Mouse (Mus musculus): ENCODE results near the gene Nppa. TPM values are rescaled to one million over a fixed set of nuclear protein-coding genes. Genes with fewer than 3 reads are reported as not detected.

Nppa gene
- total RNA-seq (2014; rRNA removed): not detected in 2 replicates
- not detected in 2 replicates for polyA plus RNA-seq (2012; rRNA removed)

DNA sequence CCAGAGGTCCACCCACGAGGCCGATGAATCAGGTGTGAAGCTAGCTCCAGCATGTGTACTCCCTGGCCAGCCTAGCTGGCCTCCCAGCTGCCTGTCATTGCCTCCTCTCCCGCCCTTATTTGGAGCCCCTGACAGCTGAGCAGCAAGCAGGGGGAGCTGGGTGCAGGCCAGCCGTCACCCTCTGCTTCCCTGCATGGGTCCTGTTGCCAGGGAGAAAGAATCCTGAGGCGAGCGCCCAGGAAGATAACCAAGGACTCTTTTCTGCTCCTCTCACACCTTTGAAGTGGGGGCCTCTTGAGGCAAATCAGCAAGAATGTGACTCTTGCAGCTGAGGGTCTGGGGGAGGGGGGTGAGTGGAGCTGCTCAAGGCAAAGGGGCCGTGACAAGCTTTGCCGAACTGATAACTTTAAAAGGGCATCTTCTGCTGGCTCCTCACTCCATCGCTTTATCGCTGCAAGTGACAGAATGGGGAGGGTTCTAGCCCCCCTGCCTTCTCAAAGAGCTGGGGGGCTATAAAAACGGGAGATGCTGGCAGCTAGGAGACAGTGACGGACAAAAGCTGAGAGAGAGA is at the start of gene Nppa:
Nppa (plus strand) TSS at position 521 of the 571 bp plus-strand sequence.
- no peak within 1 kb of the TSS for H3K9ac ChIP-seq (ENCODE audit: low read depth, low read length)
- 44% methylated on average over 12 of the region's 12 CpGs for WGBS
- no peaks in the 10 kb centered on the region for H3K79me2 ChIP-seq (ENCODE audit: control insufficient read depth, insufficient read depth, low read length)
- no peak within 1 kb of the TSS for H3K4me3 ChIP-seq (ENCODE audit: insufficient read depth, low read depth, low read length)
- DNase-seq (ENCODE audit: extremely low read depth, low read depth, low spot score): no peak
- no peaks in the 10 kb centered on the region for H3K36me3 ChIP-seq (ENCODE audit: control insufficient read depth, insufficient read depth, low read length)
- H3K27ac ChIP-seq (replicated peaks; ENCODE audit: insufficient read depth, low read depth, low read length): no peak within 1 kb of the TSS
- TF ChIP-seq CTCF (IDR thresholded peaks at IDR 0.05; ENCODE audit: low read depth, low read length): no peak
- no peak for TF ChIP-seq POLR2A (IDR thresholded peaks at IDR 0.05; ENCODE audit: extremely low read depth, insufficient read depth, low read length)
- no peaks in the 10 kb centered on the region for H3K27me3 ChIP-seq (ENCODE audit: control insufficient read depth, insufficient read depth, low read length)
- H3K4me1 ChIP-seq (ENCODE audit: control insufficient read depth, insufficient read depth, low read length): no peaks in the 10 kb centered on the region

DNA sequence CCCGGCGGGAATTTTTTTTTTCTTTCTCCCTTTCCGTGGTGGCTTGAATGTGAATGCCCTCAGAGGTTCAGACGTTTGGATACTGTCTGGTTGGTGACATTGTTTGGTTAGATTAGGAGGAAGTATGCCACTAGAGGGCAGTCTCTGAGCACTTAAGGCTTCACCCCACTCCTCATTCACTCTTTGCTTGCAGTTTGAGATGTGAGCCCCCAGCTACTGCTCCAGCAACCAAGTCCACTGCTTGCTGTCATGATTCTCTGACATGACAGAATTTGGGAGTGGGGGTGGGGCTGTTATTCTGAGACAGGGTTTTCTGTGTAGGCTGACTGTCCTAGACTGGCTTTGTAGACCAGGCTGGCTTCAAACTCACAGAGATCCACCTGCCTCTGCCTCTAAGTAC is 46.9 kb upstream of the Nppa start:
- DNase-seq (ENCODE audit: extremely low read depth, low read depth, low spot score): peak; percentile 32
- WGBS: 6% methylated on average over 4 of the region's 4 CpGs
- Histone ChIP-seq H3K4me1 (ENCODE audit: control insufficient read depth, insufficient read depth, low read length) (no peaks in the 10 kb centered on the region), H3K27me3 (ENCODE audit: control insufficient read depth, insufficient read depth, low read length) (no peaks in the 10 kb centered on the region), H3K79me2 (ENCODE audit: control insufficient read depth, insufficient read depth, low read length) (no peaks in the 10 kb centered on the region), H3K9ac (ENCODE audit: low read depth, low read length) (no peak overlapping the region), H3K4me3 (ENCODE audit: insufficient read depth, low read depth, low read length) (no peak overlapping the region), H3K36me3 (ENCODE audit: control insufficient read depth, insufficient read depth, low read length) (no peaks in the 10 kb centered on the region; the same call in 1 of the 2 replicates), H3K27ac (replicated peaks; ENCODE audit: insufficient read depth, low read depth, low read length) (no peak overlapping the region)
- no peak for TF ChIP-seq POLR2A (IDR thresholded peaks at IDR 0.05; ENCODE audit: extremely low read depth, insufficient read depth, low read length)
- peak; percentile 30 for TF ChIP-seq CTCF (IDR thresholded peaks at IDR 0.05; ENCODE audit: low read depth, low read length)

DNA sequence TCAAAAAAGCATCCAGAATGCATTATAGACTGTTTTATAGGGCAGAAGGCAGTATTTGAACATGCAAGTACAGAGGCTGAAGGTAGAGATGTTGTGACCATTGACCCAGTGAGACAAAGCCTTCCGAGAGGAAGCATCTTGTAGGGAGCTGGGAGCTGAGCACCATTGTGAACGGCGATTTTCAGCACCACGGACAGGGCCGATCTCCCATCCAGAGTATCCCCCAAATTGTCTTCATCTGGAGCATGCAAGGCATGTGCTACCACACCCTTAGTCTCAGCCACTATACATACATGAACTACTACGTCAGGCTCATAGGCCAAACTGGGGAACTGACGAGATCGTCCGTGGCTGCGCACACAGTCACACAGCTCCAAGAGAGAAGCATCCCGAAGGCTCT is 43.4 kb upstream of the Nppa start:
- 43% methylated on average over 11 of the region's 11 CpGs for WGBS
- Histone ChIP-seq H3K4me3 (ENCODE audit: insufficient read depth, low read depth, low read length) (no peak overlapping the region), H3K9ac (ENCODE audit: low read depth, low read length) (no peak overlapping the region), H3K4me1 (ENCODE audit: control insufficient read depth, insufficient read depth, low read length) (no peaks in the 10 kb centered on the region), H3K27me3 (ENCODE audit: control insufficient read depth, insufficient read depth, low read length) (no peaks in the 10 kb centered on the region), H3K36me3 (ENCODE audit: control insufficient read depth, insufficient read depth, low read length) (no peaks in the 10 kb centered on the region), H3K79me2 (ENCODE audit: control insufficient read depth, insufficient read depth, low read length) (no peaks in the 10 kb centered on the region), H3K27ac (replicated peaks; ENCODE audit: insufficient read depth, low read depth, low read length) (no peak overlapping the region)
- TF ChIP-seq CTCF (IDR thresholded peaks at IDR 0.05; ENCODE audit: low read depth, low read length) (no peak), POLR2A (IDR thresholded peaks at IDR 0.05; ENCODE audit: extremely low read depth, insufficient read depth, low read length) (no peak)
- no peak for DNase-seq (ENCODE audit: extremely low read depth, low read depth, low spot score)

DNA sequence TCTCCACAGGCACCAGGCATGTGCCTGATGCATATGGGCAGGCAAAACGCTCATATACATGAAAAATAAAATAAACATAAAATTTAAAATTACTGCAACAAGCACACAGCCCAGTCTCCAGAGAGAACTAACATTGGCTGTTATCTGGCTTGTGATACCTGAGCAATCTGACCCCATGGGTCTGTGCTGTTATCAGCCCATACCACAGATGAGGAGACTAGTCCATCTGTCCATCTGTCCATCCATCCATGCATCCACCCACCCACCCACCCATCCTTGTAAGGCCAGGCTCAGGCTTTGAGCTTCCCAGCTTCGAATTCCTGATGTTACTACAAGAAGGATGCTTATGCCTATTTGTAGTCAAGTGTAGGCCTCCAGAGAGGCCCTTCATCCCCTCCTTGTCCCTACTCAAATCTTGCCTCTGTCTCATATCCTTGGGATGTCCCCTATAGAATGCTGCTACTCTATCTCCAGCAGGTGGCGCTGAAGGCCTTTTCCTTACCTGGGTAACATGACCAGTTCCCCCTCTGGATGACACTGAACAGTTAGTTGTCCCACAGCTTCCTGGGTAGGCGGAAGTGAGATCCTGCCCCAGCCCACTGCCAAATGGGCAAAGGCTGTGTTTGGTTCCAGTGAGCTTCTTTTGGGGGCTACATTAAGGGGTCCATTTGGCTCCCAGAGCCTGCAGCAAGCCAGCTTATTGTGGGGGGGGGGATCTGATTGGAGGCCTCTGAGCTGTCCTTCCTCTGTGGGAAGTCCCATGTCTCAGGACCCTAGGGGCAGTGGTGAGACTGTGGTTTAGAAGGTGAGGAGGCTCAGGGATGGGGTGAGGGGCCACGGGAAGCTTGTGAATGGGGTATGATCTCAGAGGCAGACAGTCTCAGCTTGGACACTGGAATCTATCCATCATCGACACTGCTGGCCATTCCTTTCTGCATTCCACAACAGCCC is 40.4 kb upstream of the Nppa start:
- H3K27me3 ChIP-seq (ENCODE audit: control insufficient read depth, insufficient read depth, low read length): no peaks in the 10 kb centered on the region
- H3K36me3 ChIP-seq (ENCODE audit: control insufficient read depth, insufficient read depth, low read length): no peaks in the 10 kb centered on the region
- TF ChIP-seq CTCF (IDR thresholded peaks at IDR 0.05; ENCODE audit: low read depth, low read length) (peak; percentile 58), POLR2A (IDR thresholded peaks at IDR 0.05; ENCODE audit: extremely low read depth, insufficient read depth, low read length) (no peak)
- peak; percentile 33 for DNase-seq (ENCODE audit: extremely low read depth, low read depth, low spot score)
- 38% methylated on average over 6 of the region's 6 CpGs for WGBS
- H3K9ac ChIP-seq (ENCODE audit: low read depth, low read length): no peak overlapping the region
- no peaks in the 10 kb centered on the region for H3K4me1 ChIP-seq (ENCODE audit: control insufficient read depth, insufficient read depth, low read length)
- H3K27ac ChIP-seq (replicated peaks; ENCODE audit: insufficient read depth, low read depth, low read length): no peak overlapping the region
- H3K79me2 ChIP-seq (ENCODE audit: control insufficient read depth, insufficient read depth, low read length): no peaks in the 10 kb centered on the region
- H3K4me3 ChIP-seq (ENCODE audit: insufficient read depth, low read depth, low read length): no peak overlapping the region

DNA sequence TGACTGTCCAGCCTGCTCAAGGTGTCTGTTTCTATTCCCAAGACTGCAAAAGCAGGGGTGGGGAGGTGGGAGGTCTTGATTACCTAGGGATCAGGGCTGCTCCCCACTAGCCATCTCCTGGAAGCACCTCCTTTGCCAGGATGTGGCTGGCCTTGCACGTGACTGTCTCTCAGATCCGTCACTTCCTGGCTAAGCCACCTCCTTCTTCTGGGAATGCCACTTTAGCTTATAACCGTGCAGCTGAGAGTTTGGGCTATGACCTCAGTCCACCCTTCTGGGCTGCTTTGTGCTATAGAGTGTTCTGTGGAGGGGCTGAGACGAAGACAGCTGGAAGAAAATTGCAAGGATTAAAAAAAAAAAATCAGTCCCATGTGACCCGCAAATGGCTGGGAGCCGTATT is 37.7 kb upstream of the Nppa start:
- TF ChIP-seq CTCF (IDR thresholded peaks at IDR 0.05; ENCODE audit: low read depth, low read length): no peak
- TF ChIP-seq POLR2A (IDR thresholded peaks at IDR 0.05; ENCODE audit: extremely low read depth, insufficient read depth, low read length): no peak
- no peak for DNase-seq (ENCODE audit: extremely low read depth, low read depth, low spot score)
- H3K79me2 ChIP-seq (ENCODE audit: control insufficient read depth, insufficient read depth, low read length): no peaks in the 10 kb centered on the region
- no peaks in the 10 kb centered on the region for H3K27me3 ChIP-seq (ENCODE audit: control insufficient read depth, insufficient read depth, low read length)
- no peaks in the 10 kb centered on the region for H3K4me1 ChIP-seq (ENCODE audit: control insufficient read depth, insufficient read depth, low read length)
- WGBS: 58% methylated on average over 6 of the region's 6 CpGs
- no peak overlapping the region for H3K4me3 ChIP-seq (ENCODE audit: insufficient read depth, low read depth, low read length)
- H3K36me3 ChIP-seq (ENCODE audit: control insufficient read depth, insufficient read depth, low read length): no peaks in the 10 kb centered on the region
- no peak overlapping the region for H3K9ac ChIP-seq (ENCODE audit: low read depth, low read length)
- H3K27ac ChIP-seq (replicated peaks; ENCODE audit: insufficient read depth, low read depth, low read length): no peak overlapping the region
